Mouse (Mus musculus) B cell, adult 2 months (primary cell): ENCODE results near the gene Ccdc136.

Source experiments
- DNase-seq, 2 experiments: peaks; one replicate each; pipeline ENCODE4 v3.0.0; 2022

Gene Ccdc136

DNA sequence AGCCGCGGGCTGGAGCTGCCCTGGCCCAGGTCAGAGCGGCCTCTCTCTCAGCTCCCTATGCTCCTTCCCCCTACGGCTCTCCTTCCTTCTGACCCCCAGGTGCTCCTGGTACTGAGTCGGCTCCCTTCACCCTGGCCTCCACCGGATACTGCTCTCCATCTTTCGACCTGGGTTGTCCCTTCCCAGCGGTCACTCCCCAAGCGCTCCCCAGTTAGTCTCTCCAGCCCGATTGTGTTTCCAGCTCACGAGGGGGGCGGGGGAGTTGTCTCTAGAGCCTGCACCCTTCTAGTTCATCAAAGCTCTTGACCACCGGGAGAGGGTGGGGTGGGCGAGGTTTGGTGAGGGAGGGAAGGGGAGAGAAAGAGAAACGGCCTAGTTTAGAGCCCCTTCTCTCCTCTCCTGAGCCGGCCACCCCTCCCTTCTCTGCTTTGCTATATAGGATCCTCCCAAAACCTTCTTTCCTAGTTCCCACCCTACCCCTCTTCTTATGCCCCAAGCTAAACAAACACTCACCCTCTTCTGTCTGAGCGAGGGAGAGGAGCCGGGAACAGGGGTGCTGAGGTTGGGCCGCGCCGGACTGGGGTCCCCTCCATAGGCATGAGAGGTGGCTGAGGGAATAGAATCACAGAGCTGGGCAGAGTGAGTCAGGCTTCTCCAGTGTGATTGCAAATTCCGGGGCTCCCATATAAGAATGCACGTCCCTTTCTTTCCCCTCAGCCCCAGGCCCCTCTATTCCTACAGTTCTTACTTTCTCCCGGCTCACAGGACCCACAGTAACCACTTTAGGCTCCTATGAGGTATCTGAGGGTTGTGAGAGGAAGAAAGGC lies 818 bp downstream of the Ccdc136 start:
- DNase-seq, result no peak

- DNase-seq, result no peak
These were observed 1.5 kb downstream of the Ccdc136 start for GRCm38 (mm10) chr6:29397575-29397974.

GRCm38 (mm10) chr6:29399851-29400250 lies 3.7 kb downstream of the Ccdc136 start:
- no peak for DNase-seq

- DNase-seq, result peak; percentile 18 to 27
These were observed 6.7 kb downstream of the Ccdc136 start for GRCm38 (mm10) chr6:29402693-29403342.

DNA sequence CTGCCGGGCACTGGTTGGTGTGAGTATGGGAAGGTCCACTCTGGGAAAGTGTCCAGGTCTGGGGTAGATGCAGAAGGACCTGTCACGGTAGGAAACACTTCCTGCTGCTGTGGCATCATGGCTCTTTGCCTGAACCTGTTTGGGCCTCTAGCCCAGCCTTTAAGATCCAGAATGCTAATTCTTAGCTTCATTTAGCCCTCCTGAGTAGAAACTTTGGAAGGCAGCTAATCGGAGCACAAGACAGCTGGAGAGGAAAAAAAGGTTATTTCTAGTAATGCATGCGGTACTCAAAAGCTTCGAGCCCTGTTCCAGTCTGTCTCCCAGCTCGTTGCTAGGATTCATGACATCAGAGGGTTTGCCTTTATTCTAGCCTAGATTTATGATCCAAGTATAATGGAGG lies 10.3 kb downstream of the Ccdc136 start:
- no peak for DNase-seq

DNA sequence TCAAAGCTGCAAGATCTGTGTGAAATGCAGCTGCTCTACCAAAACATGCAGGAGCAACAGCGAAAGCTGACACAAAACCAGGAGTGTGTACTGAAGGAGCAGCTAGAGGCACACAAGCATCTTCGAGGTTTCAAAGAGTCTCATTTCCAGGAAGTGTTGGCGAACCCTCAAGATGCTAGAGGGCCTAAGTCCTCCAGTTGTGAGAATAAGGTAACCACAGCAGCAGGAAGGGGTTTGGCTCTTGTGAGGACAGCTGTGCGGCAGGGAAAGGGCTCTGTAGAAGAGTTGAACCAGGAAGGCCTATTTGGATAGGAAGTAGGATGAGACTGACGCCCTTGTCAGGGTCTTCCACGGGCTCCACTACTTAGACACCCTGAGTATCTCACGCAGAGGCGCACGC lies 19.3 kb downstream of the Ccdc136 start:
- DNase-seq, result no peak

DNA sequence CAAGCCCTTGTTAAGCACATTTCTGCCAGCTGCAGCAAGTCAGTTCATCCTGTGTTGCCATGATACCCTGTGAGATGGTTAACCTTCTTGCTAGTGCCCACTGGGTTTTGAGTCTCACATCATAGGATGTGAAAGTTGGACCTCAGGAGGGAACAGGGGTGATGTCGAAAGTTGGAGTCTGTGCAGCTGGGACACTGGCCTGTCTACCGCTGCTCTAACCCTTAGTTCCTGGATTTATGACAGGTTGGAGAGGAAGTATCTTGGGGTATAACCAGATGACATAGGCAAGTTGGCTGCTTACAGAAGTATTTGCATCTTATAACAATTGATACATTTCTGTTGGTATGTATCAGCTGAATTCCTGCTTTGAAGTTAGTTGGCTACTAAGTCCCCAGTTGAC lies 24.5 kb downstream of the Ccdc136 start:
- DNase-seq, result no peak

DNA sequence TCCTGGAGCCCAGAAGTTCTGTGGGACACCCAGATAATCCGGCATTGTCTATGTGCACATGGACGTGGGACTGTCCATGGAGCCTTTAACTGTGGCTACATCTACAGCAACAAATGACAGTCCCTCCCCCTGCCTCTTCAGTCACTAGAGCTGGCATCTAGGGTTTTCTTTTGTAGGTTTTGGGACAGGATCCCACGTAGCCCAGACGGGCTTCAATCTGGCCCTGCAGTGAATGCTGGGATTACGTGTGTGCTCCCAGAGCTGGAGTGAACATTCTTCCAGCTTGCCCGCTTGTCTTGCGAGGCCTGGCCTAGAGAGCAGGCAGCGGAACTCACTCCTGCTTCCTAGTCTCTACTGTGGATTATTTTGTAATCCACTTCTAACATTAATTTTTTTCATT lies 29.0 kb downstream of the Ccdc136 start:
- DNase-seq, result no peak

- DNase-seq, result no peak
These were observed 30.2 kb downstream of the Ccdc136 start for GRCm38 (mm10) chr6:29426331-29426730.

GRCm38 (mm10) chr6:29428171-29428570 lies 32.1 kb downstream of the Ccdc136 start:
- DNase-seq, result no peak

GRCm38 (mm10) chr6:29430681-29431420 lies 34.7 kb downstream of the Ccdc136 start:
- DNase-seq, result no peak

DNA sequence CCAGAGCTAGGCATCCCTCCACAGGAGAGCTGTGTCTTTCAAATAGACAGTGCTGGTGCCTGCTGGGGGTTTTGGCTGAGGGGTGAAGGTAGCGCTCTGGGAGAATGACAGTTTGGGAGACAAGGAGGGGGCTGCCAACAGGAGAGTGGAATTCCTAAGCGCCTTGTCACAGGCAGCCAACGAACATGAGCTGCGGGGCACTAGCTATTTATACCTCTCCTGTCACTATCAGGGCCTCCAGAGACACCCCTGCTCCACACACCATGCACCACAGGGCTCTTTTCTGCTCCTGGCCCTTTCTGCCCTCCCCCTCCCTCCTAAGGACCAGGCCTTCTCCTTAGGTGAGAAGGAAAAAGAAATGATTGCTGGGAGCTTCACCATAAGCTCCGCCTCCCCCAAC lies 35.4 kb downstream of the Ccdc136 start:
- DNase-seq, result no peak

GRCm38 (mm10) chr6:29432156-29432555 lies 36.0 kb downstream of the Ccdc136 start:
- no peak for DNase-seq

GRCm38 (mm10) chr6:29432676-29433037 lies 36.5 kb downstream of the Ccdc136 start:
- DNase-seq, result no peak

DNA sequence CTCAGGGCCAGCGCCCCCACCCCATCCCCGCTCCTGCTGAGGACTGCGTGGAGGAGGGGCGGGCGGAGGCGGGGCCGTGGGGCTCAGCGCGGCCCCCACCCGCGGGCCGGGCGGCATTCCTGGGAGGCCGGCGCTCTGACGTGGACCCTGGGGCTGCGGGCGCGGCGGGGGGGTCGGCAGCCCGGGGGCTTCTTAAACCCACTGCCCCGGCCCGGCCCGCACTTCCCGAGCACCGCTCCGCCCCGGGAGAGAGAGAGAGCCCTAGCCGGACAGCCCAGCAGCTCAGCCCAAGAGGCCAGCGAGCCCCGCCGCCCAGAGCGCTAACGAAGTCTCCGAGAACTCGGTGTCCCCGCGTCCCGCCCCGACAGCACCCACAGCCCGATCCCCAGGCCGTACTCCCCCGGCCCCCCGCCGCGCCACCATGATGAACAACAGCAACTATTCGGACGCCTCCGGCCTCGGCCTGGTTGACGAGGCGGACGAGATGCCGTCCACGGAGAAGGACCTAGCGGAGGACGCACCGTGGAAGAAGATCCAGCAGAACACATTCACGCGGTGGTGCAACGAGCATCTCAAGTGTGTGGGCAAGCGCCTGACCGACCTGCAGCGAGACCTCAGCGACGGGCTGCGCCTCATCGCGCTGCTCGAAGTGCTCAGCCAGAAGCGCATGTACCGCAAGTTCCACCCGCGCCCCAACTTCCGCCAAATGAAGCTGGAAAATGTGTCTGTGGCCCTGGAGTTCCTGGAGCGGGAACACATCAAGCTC lies 37.1 kb downstream of the Ccdc136 start, which contains the start of gene Flnc:
Flnc (plus strand) TSS at position 219 of the 766 bp plus-strand sequence.
- DNase-seq, result no peak

GRCm38 (mm10) chr6:29433804-29434795 lies 38.0 kb downstream of the Ccdc136 start:
- no peak for DNase-seq

- DNase-seq, result no peak
These were observed 39.0 kb downstream of the Ccdc136 start for GRCm38 (mm10) chr6:29434911-29435691.

DNA sequence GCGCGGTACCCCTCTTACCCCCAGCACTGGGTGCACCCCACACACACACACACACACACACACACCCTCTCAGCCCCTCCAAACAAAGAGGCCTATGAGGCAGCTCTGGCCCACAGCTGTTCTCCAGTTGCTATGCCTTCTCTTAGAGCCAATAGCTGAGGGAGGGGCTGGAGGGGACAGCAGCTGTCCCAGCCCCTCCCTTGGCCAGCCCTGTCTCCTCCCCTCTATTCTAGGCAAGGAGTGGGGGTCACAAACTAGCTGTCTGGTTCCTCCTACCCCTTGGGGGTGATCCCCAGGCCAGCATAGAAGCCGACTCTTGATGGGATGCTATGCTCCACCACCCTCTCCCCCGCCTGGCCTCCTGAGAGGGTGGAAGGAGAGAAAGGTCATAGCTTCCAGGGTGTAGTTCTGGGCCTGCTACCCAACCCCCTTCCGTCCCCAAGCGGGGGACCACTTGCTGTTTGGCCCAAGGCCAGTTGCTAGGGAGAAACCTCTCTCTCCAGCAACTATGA lies 39.9 kb downstream of the Ccdc136 start:
- no peak for DNase-seq

GRCm38 (mm10) chr6:29436461-29436934 lies 40.4 kb downstream of the Ccdc136 start:
- DNase-seq, result no peak

DNA sequence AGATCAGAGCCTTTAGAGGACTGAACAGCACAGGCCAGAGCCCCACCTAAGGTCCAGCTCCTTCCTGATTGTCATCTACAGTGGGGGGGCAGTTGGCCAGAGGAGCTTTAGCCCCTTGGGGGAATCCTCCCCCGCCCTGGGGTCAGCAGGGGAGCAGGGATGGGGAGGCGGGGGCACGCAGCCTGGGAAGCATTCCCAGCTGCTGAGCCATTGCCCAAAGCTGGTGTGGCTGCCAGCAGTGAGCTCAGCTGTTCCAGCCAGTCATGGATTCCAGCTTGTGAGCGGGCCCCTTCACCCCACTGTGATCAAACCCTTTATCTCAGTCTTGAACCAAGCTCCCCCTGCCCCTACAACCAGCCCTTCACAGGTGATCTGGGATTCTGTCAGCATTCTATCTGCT lies 43.1 kb downstream of the Ccdc136 start:
- DNase-seq, result no peak
